ENCODE assay signal across 8 mouse cellular contexts in genomic region chr8:79680555-79680954, GRCm38 (mm10). TPM values are rescaled to one million over a fixed set of nuclear protein-coding genes. Genes with fewer than 3 reads are reported as not detected.
DNase-seq lines count a peak whose midpoint lies in the region; ATAC-seq lines count a peak whose summit lies in the region.

No protein-coding gene starts in this region.

- H3K27me3 ChIP-seq in liver, embryonic 16.5 days (ENCODE audit: control insufficient read depth, insufficient read depth, low read depth, low read length), result no peaks in the 10 kb centered on the region
- no peaks in the 10 kb centered on the region for H3K27me3 ChIP-seq in neural tube, embryonic 14.5 days (ENCODE audit: control insufficient read depth, insufficient read depth, low read length)

- H3K27ac ChIP-seq in liver, embryonic 16.5 days (ENCODE audit: low read length), result no peak overlapping the region
- no peak overlapping the region for H3K27ac ChIP-seq in neural tube, embryonic 14.5 days (ENCODE audit: low read depth, low read length)

- peak overlapping the region; percentile 63 for H3K4me3 ChIP-seq in liver, embryonic 16.5 days (ENCODE audit: low read depth, low read length)
- peak overlapping the region; percentile 24 for H3K4me3 ChIP-seq in neural tube, embryonic 14.5 days (ENCODE audit: low read depth, low read length)

- ATAC-seq in inflammation-experienced regulatory T-cells, adult 6 months, result peak; percentile 39
- peak; percentile 77 for ATAC-seq in liver, embryonic 16.5 days (ENCODE audit: low read depth)
- ATAC-seq in neural tube, embryonic 14.5 days (ENCODE audit: low read depth), result peak; percentile 67

- WGBS in liver, embryonic 16.5 days (ENCODE audit: insufficient replicate concordance), result 10% methylated on average over 34 of the region's 34 CpGs
- WGBS in neural tube, embryonic 14.5 days, result 11% methylated on average over 34 of the region's 34 CpGs

- H3K4me1 ChIP-seq in liver, embryonic 16.5 days (ENCODE audit: control insufficient read depth, low read depth, low read length), result peaks cover 4% of the 10 kb centered on the region
- no peaks in the 10 kb centered on the region for H3K4me1 ChIP-seq in neural tube, embryonic 14.5 days (ENCODE audit: control insufficient read depth, insufficient read depth, low read length)

- peak; percentile 22 to 37 for DNase-seq in spleen, postnatal 10 days (ENCODE audit: low spot score in 2 of 2)
- no peak for DNase-seq in spleen, postnatal 36 days (ENCODE audit: low spot score in 2 of 2)
- peak; percentile 26 to 34 for DNase-seq in cerebellum, postnatal 14 days
- peak; percentile 17 for DNase-seq in gastrocnemius, postnatal 25 days
- no peak for DNase-seq in ovary, postnatal 14 days (ENCODE audit: low spot score)

- H3K9me3 ChIP-seq in liver, embryonic 16.5 days (replicated peaks; ENCODE audit: control insufficient read depth, low read length), result no peaks in the 10 kb centered on the region
- no peaks in the 10 kb centered on the region for H3K9me3 ChIP-seq in neural tube, embryonic 14.5 days (ENCODE audit: control insufficient read depth, low read length)

- H3K4me2 ChIP-seq in liver, embryonic 16.5 days (ENCODE audit: low read depth, low read length), result peak overlapping the region; percentile 68
- H3K4me2 ChIP-seq in neural tube, embryonic 14.5 days (ENCODE audit: low read depth, low read length), result peak overlapping the region; percentile 49

- H3K36me3 ChIP-seq in liver, embryonic 16.5 days (ENCODE audit: control insufficient read depth, insufficient read depth), result peaks cover 9% of the 10 kb centered on the region
- peaks cover 29% of the 10 kb centered on the region for H3K36me3 ChIP-seq in neural tube, embryonic 14.5 days (ENCODE audit: control insufficient read depth, insufficient read depth, low read length)

- H3K9ac ChIP-seq in liver, embryonic 16.5 days (ENCODE audit: low read depth, low read length), result peak overlapping the region; percentile 55
- peak overlapping the region; percentile 21; the same call in 1 of the 2 replicates for H3K9ac ChIP-seq in neural tube, embryonic 14.5 days (replicated peaks; ENCODE audit: low read depth, low read length)

RNA-seq across cellular contexts. Expression of gene Abce1, which starts 31.0 kb away (rescaled TPM):
- total RNA-seq in gastrocnemius, postnatal 25 days (2021), result 10 to 100 TPM; 43.7 to 45.5 TPM
- 10 to 100 TPM; 75.1 to 86.3 (median 85.4) TPM for polyA plus RNA-seq in inflammation-experienced regulatory T-cells, adult 6 months (2017; shearing (Covaris generic))
- polyA plus RNA-seq in liver, embryonic 16.5 days (2015; fragmentation: Nextera tagmentation; extraction: Ambion mirVana), result 47.9 and 51.4 TPM in 2 replicates
- polyA plus RNA-seq in neural tube, embryonic 14.5 days (2014; fragmentation: Nextera tagmentation; extraction: Ambion mirVana), result 90.9 and 106 TPM in 2 replicates

RNA-seq across cellular contexts. Expression of gene Anapc10, which starts 31.1 kb away (rescaled TPM):
- total RNA-seq in gastrocnemius, postnatal 25 days (2021), result 1 to 10 TPM; 3.8 to 4.6 TPM
- polyA plus RNA-seq in inflammation-experienced regulatory T-cells, adult 6 months (2017; shearing (Covaris generic)), result 10 to 100 TPM; 23.2 to 36.1 (median 27.5) TPM
- 7.7 and 11.5 TPM in 2 replicates for polyA plus RNA-seq in liver, embryonic 16.5 days (2015; fragmentation: Nextera tagmentation; extraction: Ambion mirVana)
- polyA plus RNA-seq in neural tube, embryonic 14.5 days (2014; fragmentation: Nextera tagmentation; extraction: Ambion mirVana), result 37.0 and 39.2 TPM in 2 replicates

RNA-seq across cellular contexts. Expression of gene Otud4, which starts 41.1 kb away (rescaled TPM):
- 10 to 100 TPM; 39.2 to 39.7 TPM for total RNA-seq in gastrocnemius, postnatal 25 days (2021)
- polyA plus RNA-seq in inflammation-experienced regulatory T-cells, adult 6 months (2017; shearing (Covaris generic)), result 10 to 100 TPM; 14.1 to 18.9 (median 16.0) TPM
- 5.4 and 5.6 TPM in 2 replicates for polyA plus RNA-seq in liver, embryonic 16.5 days (2015; fragmentation: Nextera tagmentation; extraction: Ambion mirVana)
- 21.1 and 21.8 TPM in 2 replicates for polyA plus RNA-seq in neural tube, embryonic 14.5 days (2014; fragmentation: Nextera tagmentation; extraction: Ambion mirVana)

Comparison
In these comparisons a context has a peak if more than half of its experiments do, and no peak if none do; other contexts are left out.
1. DNase-seq: peak in spleen, postnatal 10 days (2 of 2), cerebellum, postnatal 14 days (2 of 2) and gastrocnemius, postnatal 25 days (single experiment); none in spleen, postnatal 36 days (0 of 2) and ovary, postnatal 14 days (single experiment).
2. Peak in every context shown above with its lines, with median percentiles within 50 percentile points of each other: ATAC-seq.